Mouse (Mus musculus): ENCODE measurements around the gene Kdm6b.
"Not testable (repeated sequence)": the region's sequence is repeated elsewhere in the genome, so short reads cannot be mapped to it uniquely, and the experiment has no call there.

Kdm6b gene

GRCm38 (mm10) chr11:69406282-69406681 lies 7.2 kb downstream of the Kdm6b start:
- no peak for DNase-seq (ENCODE audit: low read depth, low spot score)

GRCm38 (mm10) chr11:69405397-69406200 lies 7.9 kb downstream of the Kdm6b start:
- DNase-seq (ENCODE audit: low read depth, low spot score), result no peak

DNA sequence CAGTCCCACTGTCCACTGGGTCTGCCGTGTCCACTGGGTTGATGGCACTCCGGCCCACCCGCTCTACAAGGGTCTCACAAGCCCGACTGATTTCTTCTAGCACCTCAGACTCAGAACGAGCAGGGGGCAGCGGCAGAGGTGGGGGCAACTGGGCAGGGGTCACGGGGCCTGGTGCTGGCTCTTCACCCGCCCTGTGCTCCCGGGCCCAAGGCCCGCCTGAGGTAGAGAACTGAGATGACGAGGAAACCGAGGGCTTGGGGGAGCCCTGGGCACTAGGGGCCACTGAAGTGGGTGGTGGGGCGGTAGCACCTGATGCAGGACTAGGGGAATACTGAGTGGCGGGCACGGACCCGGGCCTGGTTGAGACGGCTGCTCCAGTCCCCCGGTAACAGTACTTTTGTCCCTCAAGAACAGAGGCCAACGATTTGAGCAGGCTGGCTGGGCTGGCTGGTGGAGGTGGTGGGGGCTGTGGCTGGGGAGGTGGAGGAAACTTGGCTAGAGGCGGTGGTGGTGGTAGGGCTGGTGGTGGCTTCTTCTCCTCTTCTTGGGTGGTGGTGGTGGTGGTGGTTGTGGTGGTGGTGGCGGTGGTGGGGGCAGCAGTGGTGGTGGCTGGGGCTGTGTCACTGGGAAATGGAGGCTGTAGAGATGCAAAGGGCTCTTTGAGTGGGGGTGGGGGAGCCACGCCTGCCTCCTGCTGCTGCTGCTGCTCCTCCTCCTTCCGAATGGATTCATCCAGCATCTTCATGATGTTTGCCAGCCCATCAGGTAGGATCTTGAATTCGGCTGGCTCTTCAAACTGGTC lies 8.7 kb downstream of the Kdm6b start:
- no peak for DNase-seq (ENCODE audit: low read depth, low spot score)

DNA sequence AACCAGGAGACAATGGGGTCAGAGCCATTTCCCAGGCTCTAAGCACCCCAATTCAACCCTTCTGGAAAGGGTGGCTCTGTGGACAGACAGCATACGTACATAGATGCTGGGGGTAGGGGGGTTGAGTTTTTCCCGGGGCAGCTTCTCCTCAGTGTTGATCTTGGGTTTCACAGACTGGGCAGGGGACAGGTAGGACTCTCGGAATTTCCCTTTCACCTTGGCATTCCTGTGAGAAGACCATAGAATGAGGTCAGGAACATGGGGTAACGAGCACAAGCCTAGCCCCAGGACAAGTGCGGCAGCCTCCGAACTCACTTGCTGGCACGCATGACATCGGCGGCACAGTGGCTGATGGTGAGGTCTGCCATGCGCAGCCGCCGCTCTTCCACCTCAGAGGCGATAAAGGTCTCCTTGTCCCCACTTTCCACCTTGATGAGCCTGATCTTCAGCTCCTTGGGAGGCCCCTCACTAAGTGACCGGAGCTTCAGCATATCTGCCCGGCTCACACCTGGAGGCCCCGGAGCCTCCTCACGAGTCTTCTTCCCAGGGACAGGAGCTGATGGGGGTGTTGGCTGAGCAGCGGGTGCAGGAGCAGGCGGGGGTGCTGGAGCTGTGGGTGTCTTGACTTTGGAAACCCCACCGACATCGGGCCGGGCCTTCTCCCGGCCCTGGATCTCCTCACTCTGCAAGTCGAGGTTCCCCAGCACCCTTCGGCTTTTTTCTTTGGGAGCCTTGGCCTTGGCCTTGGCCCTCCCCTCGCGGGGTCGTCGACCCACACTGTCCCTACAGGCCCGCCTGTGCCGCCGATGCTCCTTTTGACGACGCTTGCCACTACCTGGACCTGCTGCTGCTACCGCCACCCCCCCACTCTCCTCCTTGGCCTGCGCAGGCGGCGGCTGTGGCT lies 9.5 kb downstream of the Kdm6b start:
- DNase-seq (ENCODE audit: low read depth, low spot score), result no peak

DNA sequence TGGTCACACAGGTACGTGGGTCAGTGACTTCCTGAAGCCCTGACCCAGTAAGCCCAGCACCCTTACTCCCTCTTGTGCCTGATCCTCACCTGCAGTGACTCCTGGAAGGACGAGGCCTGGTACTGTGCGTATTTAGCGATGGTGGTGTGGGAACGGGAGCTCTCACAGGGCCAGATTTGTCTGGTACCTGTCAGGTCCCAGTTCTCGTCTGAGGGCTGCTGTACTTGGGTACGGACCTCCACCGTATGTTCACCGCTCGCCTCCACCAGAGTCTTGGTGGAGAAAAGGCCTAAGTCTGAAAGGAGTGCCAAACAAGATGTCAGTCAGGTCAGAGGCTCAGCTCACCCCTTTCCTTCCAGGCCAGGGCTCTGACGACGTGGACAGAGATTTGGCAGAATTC lies 11.5 kb downstream of the Kdm6b start:
- no peak for DNase-seq (ENCODE audit: low read depth, low spot score)

GRCm38 (mm10) chr11:69401210-69401637 lies 12.3 kb downstream of the Kdm6b start:
- DNase-seq (ENCODE audit: low read depth, low spot score), result peak; percentile 98

GRCm38 (mm10) chr11:69400083-69400850 lies 13.2 kb downstream of the Kdm6b start:
- DNase-seq (ENCODE audit: low read depth, low spot score), result no peak

GRCm38 (mm10) chr11:69399201-69400082 lies 14.0 kb downstream of the Kdm6b start:
- DNase-seq (ENCODE audit: low read depth, low spot score), result peak; percentile 78

- DNase-seq (ENCODE audit: low read depth, low spot score), result no peak
Measured at GRCm38 (mm10) chr11:69398486-69399200, 14.8 kb downstream of the Kdm6b start.

- peak; percentile 59 for DNase-seq (ENCODE audit: low read depth, low spot score)
Measured at GRCm38 (mm10) chr11:69398059-69398458, 15.4 kb downstream of the Kdm6b start, which contains the start of gene Tmem88. TSS of gene Tmem88 (minus strand) at chr11:69398234.

DNA sequence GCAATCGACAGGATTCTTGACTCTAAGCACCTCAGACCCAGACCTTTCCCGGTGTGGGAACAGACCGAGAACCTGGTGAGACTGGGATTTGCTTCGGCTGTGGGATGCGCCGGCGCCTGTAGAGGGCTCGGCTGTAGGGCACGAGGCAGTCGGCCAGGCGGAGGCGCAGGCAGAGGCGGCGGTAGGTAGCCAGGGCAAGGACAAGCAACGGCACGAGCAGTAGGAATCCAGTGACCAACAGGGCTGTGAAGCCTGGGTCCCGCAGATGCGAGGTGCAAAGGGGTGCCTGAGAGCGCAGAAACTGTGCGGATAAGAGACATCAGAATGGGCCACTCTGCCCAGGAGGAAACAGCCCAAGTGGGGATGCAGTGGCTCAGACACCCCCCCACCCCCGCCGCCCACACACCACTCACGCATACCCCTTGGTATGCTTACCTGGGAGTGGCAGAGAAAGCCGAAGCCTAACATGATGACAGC lies 15.9 kb downstream of the Kdm6b start:
- peak; percentile 44 for DNase-seq (ENCODE audit: low read depth, low spot score)

- no peak for DNase-seq (ENCODE audit: low read depth, low spot score)
Measured at GRCm38 (mm10) chr11:69396772-69397171, 16.7 kb downstream of the Kdm6b start.

- DNase-seq (ENCODE audit: low read depth, low spot score), result peak; percentile 99
Measured at GRCm38 (mm10) chr11:69395634-69396373, 17.7 kb downstream of the Kdm6b start.

DNA sequence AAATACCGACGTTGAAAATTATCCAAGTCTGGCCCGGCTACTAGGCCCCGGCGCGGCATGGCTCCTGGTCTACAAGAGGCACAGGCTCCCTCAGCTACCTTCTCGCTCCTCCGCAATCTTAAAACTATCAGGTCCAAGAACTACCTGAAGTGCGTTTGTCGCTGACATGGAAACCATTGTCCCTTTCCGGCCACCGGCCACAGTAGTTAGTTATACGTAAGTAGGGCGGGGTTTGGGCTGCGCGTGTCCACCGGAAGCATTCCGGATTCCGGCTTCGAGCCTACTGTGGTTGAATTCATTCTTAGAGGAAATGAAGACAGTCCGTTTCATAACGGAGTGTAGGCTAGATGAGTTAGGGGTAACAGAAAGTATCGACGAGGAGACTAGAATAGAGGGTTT lies 18.2 kb downstream of the Kdm6b start, which contains the start of the genes Naa38 and Cyb5d1:
Naa38 (plus strand) TSS at position 253 of the 399 bp plus-strand sequence.
Cyb5d1 (minus strand) TSS at position 397 of the 399 bp plus-strand sequence.
- peak; percentile 93 for DNase-seq (ENCODE audit: low read depth, low spot score)

DNA sequence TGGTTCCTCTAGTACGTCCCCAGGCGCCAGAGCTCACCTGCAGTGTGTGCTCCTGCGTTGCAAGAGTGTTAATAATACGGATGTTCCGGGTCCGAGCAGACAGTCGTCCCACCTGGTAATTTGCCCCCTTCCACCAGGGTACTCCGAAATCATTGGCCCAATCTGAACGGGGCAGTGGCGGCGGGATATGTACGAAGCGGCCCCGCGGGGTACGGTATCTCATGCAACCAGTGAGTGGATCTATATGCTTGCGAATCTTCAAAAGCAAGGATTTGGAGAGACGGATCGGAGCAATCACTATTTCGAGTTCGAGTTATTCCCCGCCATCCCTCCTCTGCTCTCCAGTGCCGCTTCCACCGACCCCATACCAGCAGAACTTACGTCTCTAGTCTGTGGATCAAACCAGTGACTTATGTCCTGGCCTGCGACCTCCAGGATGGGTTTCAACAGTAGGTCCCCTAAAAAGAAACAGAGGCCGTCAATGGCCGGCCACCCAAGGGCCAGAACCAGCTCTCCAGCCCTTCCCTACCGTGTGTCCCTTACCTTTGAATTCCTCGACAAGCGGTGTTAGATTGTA lies 18.8 kb downstream of the Kdm6b start:
- not testable (repeated sequence) for DNase-seq (ENCODE audit: low read depth, low spot score)

DNA sequence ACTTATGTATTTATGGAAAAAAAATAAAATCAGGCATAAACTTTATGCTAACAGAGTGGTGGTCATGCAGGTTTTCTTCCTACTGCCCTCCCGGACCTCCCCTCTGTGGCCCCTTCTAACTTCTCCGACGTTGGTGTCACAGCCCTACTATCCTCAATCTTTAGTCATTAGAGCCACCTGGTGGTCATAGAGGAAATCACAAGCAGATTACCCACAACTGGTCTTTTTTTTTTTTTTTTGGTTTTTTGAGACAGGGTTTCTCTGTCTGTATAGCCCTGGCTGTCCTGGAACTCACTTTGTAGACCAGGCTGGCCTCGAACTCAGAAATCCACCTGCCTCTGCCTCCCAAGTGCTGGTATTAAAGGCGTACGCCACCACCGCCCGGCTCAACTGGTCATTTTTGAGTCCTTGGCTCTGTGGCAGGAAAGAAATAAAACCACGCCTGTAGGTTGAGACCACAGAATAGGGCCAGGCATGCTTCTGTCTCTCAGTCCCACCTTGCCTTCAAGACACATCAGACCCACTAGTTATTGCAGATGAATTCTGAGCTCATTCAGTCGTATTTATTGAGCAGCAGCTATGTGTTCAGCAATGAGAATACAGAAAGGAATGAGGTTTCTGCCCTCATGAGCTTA lies 23.0 kb downstream of the Kdm6b start:
- DNase-seq (ENCODE audit: low read depth, low spot score), result peak; percentile 76

All from ZHBTc4 (cell line).